Comparison of ENCODE assay signal across 22 mouse cellular contexts in genomic region chr1:90449571-90450226, GRCm38 (mm10).
"Had no signal": no experiment of that assay in that cellular context is flagged by ENCODE, and none has a peak within 500 bp of the region (broad histone marks: within the 10 kb centered on the region; RNA-seq: fewer than 3 reads in every experiment).

No protein-coding gene starts in this region.

- H3K9ac ChIP-seq: hindbrain, embryonic 14.5 days; limb, embryonic 12.5 days; limb, embryonic 15.5 days; liver, embryonic 14.5 days; liver, postnatal 0 days; lung, embryonic 14.5 days; midbrain, embryonic 12.5 days; neural tube, embryonic 12.5 days had no signal

- H3K27me3 ChIP-seq: neural tube, embryonic 12.5 days had no signal

- ATAC-seq: hindbrain, postnatal 0 days; inflammation-experienced regulatory T-cells, adult 6 months; intestine, embryonic 16.5 days; liver, postnatal 0 days; lung, postnatal 0 days; midbrain, embryonic 16.5 days had no signal

- H3K36me3 ChIP-seq: limb, embryonic 12.5 days; limb, embryonic 15.5 days; midbrain, embryonic 12.5 days; neural tube, embryonic 12.5 days had no signal

- H3K4me3 ChIP-seq: limb, embryonic 12.5 days; limb, embryonic 15.5 days; midbrain, embryonic 12.5 days; neural tube, embryonic 12.5 days had no signal

- DNase-seq: left cerebral cortex, postnatal 4 days; liver, postnatal 0 days; lung, embryonic 14.5 days; right cerebral cortex, adult 18-20 months; right cerebral cortex, postnatal 14 days; right cerebral cortex, postnatal 4 days; thymus, adult 2 months; thymus, postnatal 14 days had no signal

- H3K9me3 ChIP-seq: limb, embryonic 12.5 days; limb, embryonic 15.5 days; midbrain, embryonic 12.5 days; neural tube, embryonic 12.5 days had no signal

- H3K4me2 ChIP-seq: hindbrain, embryonic 14.5 days; limb, embryonic 12.5 days; limb, embryonic 15.5 days; liver, embryonic 11.5 days; lung, embryonic 14.5 days; midbrain, embryonic 12.5 days; neural tube, embryonic 12.5 days had no signal

- H3K27ac ChIP-seq: hindbrain, embryonic 14.5 days; hindbrain, postnatal 0 days; limb, embryonic 12.5 days; limb, embryonic 15.5 days; liver, embryonic 14.5 days; macrophage; midbrain, embryonic 12.5 days; neural tube, embryonic 12.5 days; stomach, postnatal 0 days had no signal
